Mouse (Mus musculus) heart, adult 2 months (tissue): ENCODE results near the gene Rmi1.
"Not testable (repeated sequence)": the region's sequence is repeated elsewhere in the genome, so short reads cannot be mapped to it uniquely, and the experiment has no call there.

Experiments
- CTCF ChIP-seq: fragments of 200-600 bp; IDR thresholded peaks from 2 replicates; pipeline ENCODE4 v1.8.1; 2022; ENCODE audit warnings: antibody characterized with exemption, mild to moderate bottlenecking, moderate library complexity
- EP300 ChIP-seq: fragments of 200-500 bp; IDR thresholded peaks from 2 replicates; pipeline ENCODE4 v1.6.1; 2011; ENCODE audit warnings: low read depth, low read length, control low read depth; ENCODE audit not compliant: insufficient read depth
- POLR2A ChIP-seq: fragments of 200-500 bp; IDR thresholded peaks from 2 replicates; pipeline ENCODE4 v1.6.1; 2011; ENCODE audit warnings: mild to moderate bottlenecking, low read depth, low read length, control low read depth; ENCODE audit not compliant: insufficient read depth

GRCm38 (mm10) chr13:58403243-58403642, 1.2 kb downstream of the Rmi1 start, which contains the start of gene Hnrnpk:
- TF ChIP-seq CTCF, POLR2A, EP300: not testable (repeated sequence)
